Mouse (Mus musculus): Measurements from ENCODE around the gene Pde4b.
A peak's percentile ranks its signal among the peaks of the same experiment; 100 is the strongest.
"Not testable (repeated sequence)": the region's sequence is repeated elsewhere in the genome, so short reads cannot be mapped to it uniquely, and the experiment has no call there.

Gene Pde4b

GRCm38 (mm10) chr4:102087091-102087565, at the start of gene Pde4b:
TSS of gene Pde4b (plus strand) at chr4:102087543.
- no peak for DNase-seq

- DNase-seq, result no peak
These were observed 47.2 kb upstream of the Pde4b start for GRCm38 (mm10) chr4:102040190-102040589.

GRCm38 (mm10) chr4:102045183-102046140, 41.9 kb upstream of the Pde4b start:
- peak; percentile 22 for DNase-seq

GRCm38 (mm10) chr4:102049368-102049767, 38.0 kb upstream of the Pde4b start:
- DNase-seq, result not testable (repeated sequence)

GRCm38 (mm10) chr4:102061322-102061721, 26.0 kb upstream of the Pde4b start:
- DNase-seq, result no peak

- DNase-seq, result no peak
These were observed 18.0 kb upstream of the Pde4b start for GRCm38 (mm10) chr4:102069314-102069713.

GRCm38 (mm10) chr4:102086336-102086735, 1.0 kb upstream of the Pde4b start:
- no peak for DNase-seq

GRCm38 (mm10) chr4:102087566-102088234, 357 bp downstream of the Pde4b start:
- no peak for DNase-seq

GRCm38 (mm10) chr4:102088235-102088867, 1.0 kb downstream of the Pde4b start:
- no peak for DNase-seq

GRCm38 (mm10) chr4:102095851-102096250, 8.5 kb downstream of the Pde4b start:
- no peak for DNase-seq

GRCm38 (mm10) chr4:102102241-102102640, 14.9 kb downstream of the Pde4b start:
- no peak for DNase-seq

GRCm38 (mm10) chr4:102104534-102105014, 17.2 kb downstream of the Pde4b start:
- no peak for DNase-seq

GRCm38 (mm10) chr4:102106771-102107170, 19.4 kb downstream of the Pde4b start:
- no peak for DNase-seq

GRCm38 (mm10) chr4:102119454-102119853, 32.1 kb downstream of the Pde4b start:
- no peak for DNase-seq

- DNase-seq, result no peak
These were observed 49.1 kb downstream of the Pde4b start for GRCm38 (mm10) chr4:102136366-102136849.

- DNase-seq, result no peak
These were observed 51.0 kb downstream of the Pde4b start for GRCm38 (mm10) chr4:102138346-102138745.

- no peak for DNase-seq
These were observed 53.9 kb downstream of the Pde4b start for GRCm38 (mm10) chr4:102141241-102141640.

GRCm38 (mm10) chr4:102148766-102149165, 61.4 kb downstream of the Pde4b start:
- no peak for DNase-seq

GRCm38 (mm10) chr4:102159178-102159577, 71.8 kb downstream of the Pde4b start:
- DNase-seq, result no peak

- no peak for DNase-seq
These were observed 84.3 kb downstream of the Pde4b start for GRCm38 (mm10) chr4:102171636-102172035.

GRCm38 (mm10) chr4:102172711-102173213, 85.4 kb downstream of the Pde4b start:
- DNase-seq, result no peak

- DNase-seq, result no peak
These were observed 88.6 kb downstream of the Pde4b start for GRCm38 (mm10) chr4:102175985-102176384.

GRCm38 (mm10) chr4:102177258-102177657, 89.9 kb downstream of the Pde4b start:
- DNase-seq, result no peak

Measured in lung, postnatal 14 days (tissue).